Mouse (Mus musculus): ENCODE data around the gene Eln. TPM values are rescaled to one million over a fixed set of nuclear protein-coding genes. Genes with fewer than 3 reads are reported as not detected.

Gene Eln
- total and polyA plus RNA-seq, 3 experiments: not detected

DNA sequence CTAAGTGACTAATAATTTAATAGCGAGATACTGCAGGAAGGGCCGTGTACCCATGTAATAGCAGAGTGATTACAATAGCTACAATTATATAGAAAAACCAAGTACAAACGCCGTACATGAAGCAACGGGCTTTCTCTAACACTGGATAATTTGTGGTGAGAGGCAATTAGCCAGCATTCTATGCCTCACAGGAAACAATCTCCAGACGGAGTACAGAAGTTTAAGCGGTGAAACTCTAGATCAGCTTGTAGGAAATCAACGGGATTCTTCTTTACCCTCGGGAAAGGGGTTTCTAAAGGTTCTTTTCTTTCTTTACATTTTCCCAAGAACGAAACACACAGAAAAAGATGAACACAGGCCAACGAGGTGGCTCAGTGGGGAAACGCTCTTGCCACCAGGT is 29.4 kb upstream of the Eln start:
- no peaks in the 10 kb centered on the region for H3K36me3 ChIP-seq (ENCODE audit: control insufficient read depth in 1 of 2, insufficient read depth in 2 of 2, low read length in 2 of 2)
- no peaks in the 10 kb centered on the region for H3K9me3 ChIP-seq (replicated peaks; ENCODE audit: insufficient read depth, low read length)
- H3K27ac ChIP-seq (ENCODE audit: control insufficient read depth, low read depth, low read length): no peak overlapping the region
- H3K27me3 ChIP-seq (ENCODE audit: control insufficient read depth in 1 of 2, insufficient read depth in 2 of 2, low read length in 2 of 2): no peaks in the 10 kb centered on the region
- no peaks in the 10 kb centered on the region for H3K79me2 ChIP-seq (ENCODE audit: control insufficient read depth, insufficient read depth, low read length, poor library complexity)
- TF ChIP-seq MXI1 (IDR thresholded peaks at IDR 0.05; ENCODE audit: low read depth, low read length) (no peak), JUND (IDR thresholded peaks at IDR 0.05; ENCODE audit: low read depth, low read length) (no peak), HCFC1 (IDR thresholded peaks at IDR 0.05; ENCODE audit: low read depth, low read length) (no peak)
- no peak for DNase-seq (ENCODE audit: low read depth, low spot score)
- no peaks in the 10 kb centered on the region for H3K4me1 ChIP-seq (ENCODE audit: control insufficient read depth in 1 of 2, insufficient read depth in 2 of 2, low read length in 2 of 2)
- H3K4me3 ChIP-seq (ENCODE audit: control insufficient read depth in 1 of 2, insufficient read depth in 1 of 2, low read depth in 2 of 2, low read length in 2 of 2): no peak overlapping the region
- H3K9ac ChIP-seq (ENCODE audit: control insufficient read depth, low read depth, low read length, poor library complexity, severe bottlenecking): no peak overlapping the region

DNA sequence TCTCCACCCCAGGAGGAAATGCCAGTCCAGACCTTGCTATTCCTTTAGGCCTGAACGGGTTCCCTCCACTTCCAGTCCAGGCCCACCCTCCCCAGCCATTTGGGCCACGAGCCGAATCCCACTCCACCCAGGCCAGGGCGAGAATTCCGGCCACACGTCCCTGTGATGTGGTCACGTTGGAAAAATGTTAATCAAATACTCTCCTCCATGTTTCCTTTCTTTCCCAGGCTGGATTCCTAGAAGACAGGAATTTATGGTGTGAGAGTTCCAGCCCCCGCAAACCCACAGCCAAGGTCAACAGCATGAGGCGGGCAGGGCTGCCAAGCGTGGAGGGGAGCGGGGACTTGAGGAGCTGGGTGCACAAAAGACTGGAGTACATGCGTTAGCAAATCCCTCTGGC is 25.4 kb upstream of the Eln start:
- Histone ChIP-seq H3K27me3 (ENCODE audit: control insufficient read depth in 1 of 2, insufficient read depth in 2 of 2, low read length in 2 of 2) (no peaks in the 10 kb centered on the region), H3K9me3 (replicated peaks; ENCODE audit: insufficient read depth, low read length) (no peaks in the 10 kb centered on the region), H3K27ac (ENCODE audit: control insufficient read depth, low read depth, low read length) (no peak overlapping the region), H3K4me1 (ENCODE audit: control insufficient read depth in 1 of 2, insufficient read depth in 2 of 2, low read length in 2 of 2) (no peaks in the 10 kb centered on the region), H3K9ac (ENCODE audit: control insufficient read depth, low read depth, low read length, poor library complexity, severe bottlenecking) (no peak overlapping the region), H3K36me3 (ENCODE audit: control insufficient read depth in 1 of 2, insufficient read depth in 2 of 2, low read length in 2 of 2) (no peaks in the 10 kb centered on the region), H3K79me2 (ENCODE audit: control insufficient read depth, insufficient read depth, low read length, poor library complexity) (no peaks in the 10 kb centered on the region), H3K4me3 (ENCODE audit: control insufficient read depth in 1 of 2, insufficient read depth in 1 of 2, low read depth in 2 of 2, low read length in 2 of 2) (no peak overlapping the region)
- no peak for DNase-seq (ENCODE audit: low read depth, low spot score)
- TF ChIP-seq ZKSCAN1 (IDR thresholded peaks at IDR 0.05; ENCODE audit: low read depth, low read length) (no peak), CHD2 (IDR thresholded peaks at IDR 0.05; ENCODE audit: low read length) (no peak), NRF1 (IDR thresholded peaks at IDR 0.05; ENCODE audit: insufficient read depth, low read depth, low read length, poor library complexity, severe bottlenecking) (no peak), BHLHE40 (IDR thresholded peaks at IDR 0.05; ENCODE audit: borderline replicate concordance, low read depth, low read length) (no peak), MXI1 (IDR thresholded peaks at IDR 0.05; ENCODE audit: low read depth, low read length) (no peak), TAL1 (IDR thresholded peaks at IDR 0.05; ENCODE audit: low read length) (no peak), SMC3 (IDR thresholded peaks at IDR 0.05; ENCODE audit: low read depth, low read length) (no peak), USF1 (IDR thresholded peaks at IDR 0.05; ENCODE audit: low read depth, low read length) (no peak), UBTF (IDR thresholded peaks at IDR 0.05; ENCODE audit: borderline replicate concordance, insufficient read depth, low read depth, low read length) (no peak), ZNF384 (IDR thresholded peaks at IDR 0.05; ENCODE audit: low read depth, low read length) (no peak), GABPA (IDR thresholded peaks at IDR 0.05; ENCODE audit: low read depth, low read length) (no peak), MAX (IDR thresholded peaks at IDR 0.05; ENCODE audit: low read length) (no peak), MEF2A (IDR thresholded peaks at IDR 0.05; ENCODE audit: extremely low read depth, insufficient replicate concordance, low read depth, low read length, poor library complexity, severe bottlenecking) (no peak), JUND (IDR thresholded peaks at IDR 0.05; ENCODE audit: low read depth, low read length) (no peak), ZC3H11A (IDR thresholded peaks at IDR 0.05; ENCODE audit: low read depth, low read length) (no peak), KAT2A (conservative IDR thresholded peaks at IDR 0.05; ENCODE audit: low read depth, low read length) (no peak), POLR2AphosphoS2 (IDR thresholded peaks at IDR 0.05; ENCODE audit: low read length) (no peak), E2F4 (IDR thresholded peaks at IDR 0.05; ENCODE audit: borderline replicate concordance, low read depth, low read length) (no peak)

Measured in MEL (cell line).